Mouse (Mus musculus) limb, embryonic 14.5 days (tissue): ENCODE results near the gene Acoxl. TPM values are rescaled to one million over a fixed set of nuclear protein-coding genes. Genes with fewer than 3 reads are reported as not detected.
A peak's percentile ranks its signal among the peaks of the same experiment; 100 is the strongest.

Experiments used
- ATAC-seq: fragments of 200-750 bp; cut with Nextera tagmentation; 2 replicates; pipeline ENCODE4 v1.8.0; 2017; ENCODE audit warnings: low read depth, moderate number of reproducible peaks, moderate TSS enrichment; ENCODE audit not compliant: low FRiP score
- DNase-seq: peaks from one replicate; pipeline ENCODE4 v3.0.0-alpha.2; 2015; ENCODE audit warnings: low spot score
- H3K27ac ChIP-seq: fragments of 300-500 bp; sonication (generic); replicated peaks from 2 replicates; pipeline ENCODE4 v1.5.1; 2014; ENCODE audit warnings: low read depth, mild to moderate bottlenecking, low read length, moderate library complexity, mixed read lengths
- H3K27me3 ChIP-seq: fragments of 300-500 bp; sonication (generic); 2 replicates; pipeline ENCODE4 v1.6.1; 2014; ENCODE audit warnings: low read length, mixed read lengths; ENCODE audit not compliant: control insufficient read depth, insufficient read depth
- H3K36me3 ChIP-seq: fragments of 300-500 bp; sonication (generic); 2 replicates; pipeline ENCODE4 v1.6.1; 2014; ENCODE audit warnings: mild to moderate bottlenecking, low read length, moderate library complexity, mixed read lengths; ENCODE audit not compliant: control insufficient read depth, insufficient read depth
- H3K4me1 ChIP-seq: fragments of 300-500 bp; sonication (generic); 2 replicates; pipeline ENCODE4 v1.6.1; 2014; ENCODE audit warnings: antibody characterized with exemption, low read length, mixed read lengths; ENCODE audit not compliant: control insufficient read depth, insufficient read depth
- H3K4me2 ChIP-seq: fragments of 300-500 bp; sonication (generic); replicated peaks from 2 replicates; pipeline ENCODE4 v1.6.1; 2014; ENCODE audit warnings: low read depth, mild to moderate bottlenecking, low read length, moderate library complexity; ENCODE audit not compliant: severe bottlenecking
- H3K4me3 ChIP-seq: fragments of 300-500 bp; sonication (generic); replicated peaks from 2 replicates; pipeline ENCODE4 v1.5.1; 2014; ENCODE audit warnings: low read length
- H3K9ac ChIP-seq: fragments of 300-500 bp; sonication (generic); 2 replicates; pipeline ENCODE4 v1.6.1; 2014; ENCODE audit warnings: mild to moderate bottlenecking, low read depth, low read length, moderate library complexity; ENCODE audit not compliant: severe bottlenecking
- H3K9me3 ChIP-seq: fragments of 300-500 bp; sonication (generic); 2 replicates; pipeline ENCODE4 v1.6.1; 2016; ENCODE audit warnings: low read length; ENCODE audit not compliant: control insufficient read depth
- POLR2A ChIP-seq: fragments of 200-500 bp; IDR thresholded peaks from 2 replicates; pipeline ENCODE4 v1.8.0; 2012; ENCODE audit warnings: inconsistent platforms, mild to moderate bottlenecking, moderate library complexity, borderline replicate concordance; ENCODE audit not compliant: insufficient read depth, insufficient read length; ENCODE audit errors: extremely low read depth
- WGBS: fragments of 180-500 bp; shearing (Covaris S2); extraction: QIAGEN DNeasy Blood & Tissue Kit; methylation state at CpG from one replicate; pipeline ENCODE4 v1.1.7; 2014; 5-methylcytosine and 5-hydroxymethylcytosine counted together
- polyA plus RNA-seq, 2 experiments: library from polyadenylated mRNA; depleted of rRNA in 1 of 2; stranded (reverse) in 1 of 2; unstranded in 1 of 2; fragments of >200 nt; fragmentation: Nextera tagmentation in 1 of 2; extraction: Ambion mirVana in 1 of 2; gene quantifications; 2 replicates each; pipeline versions ENCODE4 v1.2.1 to v1.2.3; 2012 to 2014

The Acoxl gene
- polyA plus RNA-seq, 2 experiments, result 0.13 TPM; not detected in 1

DNA sequence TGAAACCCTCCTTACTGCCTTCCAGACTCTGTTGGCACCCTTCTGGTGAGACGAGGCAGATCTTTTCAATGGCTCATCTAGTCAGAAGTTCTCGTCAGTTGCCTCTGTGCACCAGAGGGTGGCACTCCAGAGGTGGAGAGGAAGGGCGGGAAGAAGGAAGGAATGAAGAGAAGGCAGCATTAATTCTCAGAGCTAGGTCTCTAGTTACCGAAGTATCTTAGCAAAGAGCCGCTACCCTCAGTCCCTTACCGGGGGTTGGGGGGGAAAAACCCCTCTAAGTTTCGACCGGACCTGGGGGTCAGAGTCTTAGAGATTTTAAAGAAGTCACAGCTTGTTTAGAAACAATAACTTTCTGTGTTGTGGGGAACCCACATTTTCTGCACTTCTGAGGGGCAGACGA, 283.8 kb downstream of the Acoxl start:
- Histone ChIP-seq H3K4me1 (peaks cover 28% of the 10 kb centered on the region), H3K27me3 (peaks cover 34% of the 10 kb centered on the region), H3K9ac (no peak overlapping the region), H3K4me2 (peak overlapping the region; percentile 98), H3K4me3 (peak overlapping the region; percentile 66), H3K27ac (no peak overlapping the region), H3K36me3 (no peaks in the 10 kb centered on the region), H3K9me3 (no peaks in the 10 kb centered on the region)
- WGBS, result 2% methylated on average over 9 of the region's 9 CpGs
- no peak for ATAC-seq
- no peak for TF ChIP-seq POLR2A
- peak; percentile 60 for DNase-seq

DNA sequence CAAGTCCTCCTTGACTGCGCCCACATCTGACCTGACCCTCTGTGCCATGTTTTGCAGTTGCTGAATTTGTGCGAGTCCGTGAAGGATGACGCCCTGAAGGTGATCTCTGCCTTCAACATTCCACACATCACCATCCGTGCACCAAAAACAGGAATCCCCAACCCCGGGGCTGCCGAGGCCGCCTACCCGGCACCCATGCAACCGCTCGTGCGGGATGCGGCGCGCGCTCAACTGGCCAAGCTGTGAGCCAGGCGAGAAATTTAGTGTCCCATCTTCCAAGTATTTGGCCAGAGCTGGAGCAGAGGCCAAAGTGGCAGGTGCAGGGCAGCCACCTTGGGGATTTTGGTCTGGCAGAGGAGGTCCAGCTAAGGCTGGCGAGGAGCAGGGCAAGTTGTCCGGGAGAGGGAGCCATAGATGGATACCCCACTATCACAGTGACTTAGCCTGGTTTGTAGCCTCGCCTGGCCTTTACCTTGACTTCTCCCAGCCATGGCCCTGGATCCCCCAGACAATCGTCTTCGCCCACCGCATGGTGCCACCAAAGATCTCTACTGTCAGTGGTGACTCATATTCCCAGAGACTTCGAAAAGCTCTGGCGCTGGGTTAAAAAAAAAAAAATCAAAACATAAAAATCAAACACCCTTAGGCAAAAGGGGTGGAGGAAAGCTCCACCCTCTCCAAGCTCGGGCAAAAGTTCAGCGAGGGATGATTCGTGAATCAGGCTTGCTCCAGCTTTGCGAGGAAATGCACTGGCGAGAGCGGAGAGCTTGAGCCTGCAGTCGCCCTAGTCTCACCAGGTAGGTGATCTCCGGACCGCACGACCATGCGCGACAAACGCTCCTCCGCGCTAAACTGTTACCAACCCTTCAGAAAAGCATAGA, 284.5 kb downstream of the Acoxl start:
- no peak overlapping the region for H3K9ac ChIP-seq
- H3K27me3 ChIP-seq, result peaks cover 34% of the 10 kb centered on the region
- peak overlapping the region; percentile 98 for H3K4me2 ChIP-seq
- 2% methylated on average over 40 of the region's 40 CpGs for WGBS
- TF ChIP-seq POLR2A, result no peak
- peaks cover 28% of the 10 kb centered on the region for H3K4me1 ChIP-seq
- no peak overlapping the region for H3K27ac ChIP-seq
- H3K4me3 ChIP-seq, result peak overlapping the region; percentile 66
- no peaks in the 10 kb centered on the region for H3K9me3 ChIP-seq
- no peaks in the 10 kb centered on the region for H3K36me3 ChIP-seq
- DNase-seq (no peak), ATAC-seq (no peak)

GRCm38 (mm10) chr2:128123921-128124683, 285.4 kb downstream of the Acoxl start:
- H3K4me2 ChIP-seq, result peak overlapping the region; percentile 98
- H3K4me1 ChIP-seq, result peaks cover 34% of the 10 kb centered on the region
- no peak overlapping the region for H3K9ac ChIP-seq
- ATAC-seq (no peak), DNase-seq (no peak)
- H3K36me3 ChIP-seq, result no peaks in the 10 kb centered on the region
- TF ChIP-seq POLR2A, result no peak
- H3K27me3 ChIP-seq, result peaks cover 34% of the 10 kb centered on the region
- peak overlapping the region; percentile 66 for H3K4me3 ChIP-seq
- H3K9me3 ChIP-seq, result no peaks in the 10 kb centered on the region
- H3K27ac ChIP-seq, result no peak overlapping the region
- 5% methylated on average over 23 of the region's 23 CpGs for WGBS

- Histone ChIP-seq H3K9me3 (no peaks in the 10 kb centered on the region), H3K36me3 (0 out of 2 replicates have a peak, but pooled peaks cover 2% of the 10 kb centered on the region), H3K4me2 (peak overlapping the region; percentile 98), H3K4me3 (peak overlapping the region; percentile 66), H3K27ac (no peak overlapping the region), H3K27me3 (peaks cover 34% of the 10 kb centered on the region), H3K4me1 (peaks cover 37% of the 10 kb centered on the region), H3K9ac (peak overlapping the region; percentile 13; the same call in 1 of the 2 replicates)
- no peak for TF ChIP-seq POLR2A
- DNase-seq (no peak), ATAC-seq (no peak)
- WGBS, result 6% methylated on average over 15 of the region's 15 CpGs
These were observed 286.0 kb downstream of the Acoxl start for GRCm38 (mm10) chr2:128124693-128125092.
